Mouse (Mus musculus) T-cell, adult 2 months (primary cell): Measurements from ENCODE around the gene Bfsp2.

Experiments used
- DNase-seq: peaks from one replicate; pipeline ENCODE4 v3.0.0; 2022; ENCODE audit warnings: low spot score

The Bfsp2 gene

GRCm38 (mm10) chr9:103480044-103480576, at the start of gene Bfsp2:
Gene Bfsp2 (minus strand): TSS chr9:103480420.
- no peak for DNase-seq

- DNase-seq: no peak
Observed at GRCm38 (mm10) chr9:103525041-103525537, 44.9 kb upstream of the Bfsp2 start.

GRCm38 (mm10) chr9:103524600-103524999, 44.4 kb upstream of the Bfsp2 start:
- DNase-seq: no peak

GRCm38 (mm10) chr9:103523742-103524403, 43.7 kb upstream of the Bfsp2 start:
- DNase-seq: no peak

GRCm38 (mm10) chr9:103523008-103523407, 42.8 kb upstream of the Bfsp2 start:
- no peak for DNase-seq

GRCm38 (mm10) chr9:103513884-103514283, 33.7 kb upstream of the Bfsp2 start:
- DNase-seq: no peak

GRCm38 (mm10) chr9:103512257-103512656, 32.0 kb upstream of the Bfsp2 start:
- no peak for DNase-seq

GRCm38 (mm10) chr9:103506968-103507584, 26.9 kb upstream of the Bfsp2 start:
- no peak for DNase-seq

- DNase-seq: no peak
Observed at GRCm38 (mm10) chr9:103505067-103505466, 24.8 kb upstream of the Bfsp2 start.

GRCm38 (mm10) chr9:103504646-103505045, 24.4 kb upstream of the Bfsp2 start:
- DNase-seq: no peak

- DNase-seq: no peak
Observed at GRCm38 (mm10) chr9:103503586-103504298, 23.5 kb upstream of the Bfsp2 start.

- no peak for DNase-seq
Observed at GRCm38 (mm10) chr9:103502655-103503054, 22.4 kb upstream of the Bfsp2 start.

- no peak for DNase-seq
Observed at GRCm38 (mm10) chr9:103501861-103502364, 21.7 kb upstream of the Bfsp2 start.

- no peak for DNase-seq
Observed at GRCm38 (mm10) chr9:103499366-103499765, 19.1 kb upstream of the Bfsp2 start.

- no peak for DNase-seq
Observed at GRCm38 (mm10) chr9:103498699-103499098, 18.5 kb upstream of the Bfsp2 start.

GRCm38 (mm10) chr9:103495391-103495790, 15.2 kb upstream of the Bfsp2 start:
- no peak for DNase-seq

- no peak for DNase-seq
Observed at GRCm38 (mm10) chr9:103494346-103495020, 14.3 kb upstream of the Bfsp2 start.

- DNase-seq: no peak
Observed at GRCm38 (mm10) chr9:103491985-103492384, 11.8 kb upstream of the Bfsp2 start.

- DNase-seq: peak; percentile 57
Observed at GRCm38 (mm10) chr9:103490439-103490838, 10.2 kb upstream of the Bfsp2 start.

- peak; percentile 76 for DNase-seq
Observed at GRCm38 (mm10) chr9:103489883-103490282, 9.7 kb upstream of the Bfsp2 start.

GRCm38 (mm10) chr9:103489096-103489495, 8.9 kb upstream of the Bfsp2 start:
- peak; percentile 50 for DNase-seq

GRCm38 (mm10) chr9:103486262-103486661, 6.0 kb upstream of the Bfsp2 start:
- no peak for DNase-seq
